Mouse (Mus musculus) neural tube, embryonic 14.5 days (tissue): ENCODE results near the gene Prrc2b. TPM values are rescaled to one million over a fixed set of nuclear protein-coding genes. Genes with fewer than 3 reads are reported as not detected.

Source experiments
- ATAC-seq: fragments of 200-750 bp; cut with Nextera tagmentation; 2 replicates; pipeline ENCODE4 v1.8.0; 2017; ENCODE audit warnings: low read depth, mild to moderate bottlenecking, moderate TSS enrichment, moderate library complexity
- H3K27ac ChIP-seq: fragments of 300-500 bp; sonication (generic); 2 replicates; pipeline ENCODE4 v1.5.1; 2014; ENCODE audit warnings: low read depth, mild to moderate bottlenecking, control low read depth, low read length, moderate library complexity, mixed read lengths
- H3K27me3 ChIP-seq: fragments of 300-500 bp; sonication (generic); 2 replicates; pipeline ENCODE4 v1.6.1; 2014; ENCODE audit warnings: low read length; ENCODE audit not compliant: control insufficient read depth, insufficient read depth
- H3K36me3 ChIP-seq: fragments of 300-500 bp; sonication (generic); 2 replicates; pipeline ENCODE4 v1.6.1; 2014; ENCODE audit warnings: low read length, mixed read lengths; ENCODE audit not compliant: control insufficient read depth, insufficient read depth
- H3K4me1 ChIP-seq: fragments of 300-500 bp; sonication (generic); 2 replicates; pipeline ENCODE4 v1.6.1; 2014; ENCODE audit warnings: low read length; ENCODE audit not compliant: control insufficient read depth, insufficient read depth
- H3K4me2 ChIP-seq: fragments of 300-500 bp; sonication (generic); 2 replicates; pipeline ENCODE4 v1.6.1; 2014; ENCODE audit warnings: mild to moderate bottlenecking, low read depth, low read length, control low read depth
- H3K4me3 ChIP-seq: fragments of 300-500 bp; sonication (generic); 2 replicates; pipeline ENCODE4 v1.5.1; 2014; ENCODE audit warnings: low read depth, low read length, control low read depth, mixed read lengths
- H3K9ac ChIP-seq: fragments of 300-500 bp; sonication (generic); replicated peaks from 2 replicates; pipeline ENCODE4 v1.6.1; 2014; ENCODE audit warnings: low read depth, mild to moderate bottlenecking, control low read depth, low read length, mixed read lengths
- H3K9me3 ChIP-seq: fragments of 300-500 bp; sonication (generic); 2 replicates; pipeline ENCODE4 v1.6.1; 2016; ENCODE audit warnings: low read length; ENCODE audit not compliant: control insufficient read depth
- WGBS: fragments of 180-500 bp; shearing (Covaris S2); extraction: QIAGEN DNeasy Blood & Tissue Kit; methylation state at CpG from one replicate; pipeline ENCODE4 v1.1.7; 2014; 5-methylcytosine and 5-hydroxymethylcytosine counted together
- polyA plus RNA-seq: library from polyadenylated mRNA; unstranded; fragments of >200 nt; fragmentation: Nextera tagmentation; extraction: Ambion mirVana; gene quantifications from 2 replicates; pipeline ENCODE4 v1.2.1, GENCODE M21; 2014

Gene Prrc2b
- polyA plus RNA-seq, 1 experiment from 2014 or later: 101 TPM

DNA sequence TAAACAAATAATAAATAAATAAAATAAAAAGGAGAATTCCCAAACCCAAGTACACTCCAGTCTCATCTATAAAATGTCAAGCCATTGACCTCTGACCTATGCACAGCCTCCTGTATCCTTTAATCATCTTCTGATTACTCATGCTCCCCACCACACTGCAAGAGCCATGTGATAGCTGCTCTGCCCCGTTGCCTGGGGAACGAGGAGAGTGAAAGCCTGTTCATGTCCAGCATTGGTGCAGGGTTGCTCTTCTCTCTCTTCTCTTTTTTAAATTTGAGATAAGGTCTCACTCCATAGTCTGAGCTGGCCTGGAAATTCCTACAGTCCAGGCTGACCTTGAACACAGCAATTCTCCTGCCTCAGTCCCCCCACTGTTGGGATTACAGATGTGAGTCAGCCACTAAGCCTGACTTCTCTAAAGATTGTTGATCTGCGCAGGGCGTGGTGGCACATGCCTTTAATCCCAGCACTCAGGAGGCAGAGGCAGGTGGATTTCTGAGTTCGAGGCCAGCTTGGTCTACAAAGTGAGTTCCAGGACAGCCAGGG, 4.2 kb upstream of the Prrc2b start:
- 74% methylated on average over 5 of the region's 5 CpGs for whole genome bisulfite sequencing
- H3K36me3 ChIP-seq: no peaks in the 10 kb centered on the region
- H3K9ac ChIP-seq: no peak overlapping the region
- H3K27ac ChIP-seq: no peak overlapping the region
- H3K4me2 ChIP-seq: no peak overlapping the region
- no peak overlapping the region for H3K4me3 ChIP-seq
- ATAC-seq: no peak
- H3K9me3 ChIP-seq: no peaks in the 10 kb centered on the region
- no peaks in the 10 kb centered on the region for H3K4me1 ChIP-seq
- no peaks in the 10 kb centered on the region for H3K27me3 ChIP-seq

DNA sequence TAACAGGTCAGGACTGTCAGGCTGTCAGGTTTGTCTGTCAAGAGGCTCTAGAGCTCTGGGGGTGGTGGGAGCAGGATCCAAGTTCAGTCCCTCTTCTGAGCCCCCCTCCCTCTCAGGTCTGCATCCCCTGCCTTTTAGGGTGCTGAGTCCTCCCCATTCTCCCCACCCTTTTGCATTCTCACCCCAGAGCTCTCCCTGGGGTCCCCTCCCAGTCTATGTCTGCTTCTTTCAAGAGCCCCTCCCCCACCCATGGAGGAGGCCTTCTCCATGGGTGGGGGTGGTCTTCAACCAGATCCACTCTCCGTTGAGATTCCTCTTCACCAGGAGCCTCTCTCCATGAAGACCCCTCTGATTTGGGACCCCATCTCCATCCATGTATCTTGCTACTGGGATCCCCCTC, 747 bp upstream of the Prrc2b start:
- H3K4me1 ChIP-seq: peaks cover 31% of the 10 kb centered on the region
- H3K4me2 ChIP-seq: peak overlapping the region; percentile 53
- WGBS: 11% methylated on average over 1 of the region's 1 CpGs
- peak overlapping the region; percentile 82 for H3K4me3 ChIP-seq
- H3K36me3 ChIP-seq: no peaks in the 10 kb centered on the region
- peak overlapping the region; percentile 100; the same call in 1 of the 2 replicates for H3K9ac ChIP-seq
- H3K9me3 ChIP-seq: no peaks in the 10 kb centered on the region
- ATAC-seq: no peak
- peak overlapping the region; percentile 99 for H3K27ac ChIP-seq
- H3K27me3 ChIP-seq: no peaks in the 10 kb centered on the region

DNA sequence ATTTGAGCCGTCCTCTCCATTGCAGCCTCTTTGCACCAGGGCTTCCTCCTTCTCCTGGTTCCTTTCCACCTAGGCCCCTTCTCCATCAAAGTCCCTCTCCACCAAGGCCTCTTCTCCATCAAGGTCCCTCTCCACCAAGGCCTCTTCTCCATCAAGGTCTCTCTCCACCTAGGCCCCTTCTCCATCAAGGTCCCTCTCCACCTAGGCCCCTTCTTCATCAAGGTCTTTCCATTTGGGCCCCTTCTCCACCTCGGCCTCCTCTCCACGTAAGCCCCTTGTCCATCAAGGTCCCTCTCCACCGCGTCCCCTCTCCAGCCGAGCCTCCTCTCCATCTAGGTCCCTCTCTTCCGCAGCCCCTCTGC, 339 bp upstream of the Prrc2b start:
- no peaks in the 10 kb centered on the region for H3K27me3 ChIP-seq
- H3K27ac ChIP-seq: peak overlapping the region; percentile 99
- H3K4me2 ChIP-seq: peak overlapping the region; percentile 53
- no peaks in the 10 kb centered on the region for H3K36me3 ChIP-seq
- H3K9ac ChIP-seq: peak overlapping the region; percentile 100
- WGBS: 4% methylated on average over 7 of the region's 7 CpGs
- peak; percentile 70 for ATAC-seq
- peak overlapping the region; percentile 82 for H3K4me3 ChIP-seq
- no peaks in the 10 kb centered on the region for H3K9me3 ChIP-seq
- H3K4me1 ChIP-seq: peaks cover 35% of the 10 kb centered on the region

DNA sequence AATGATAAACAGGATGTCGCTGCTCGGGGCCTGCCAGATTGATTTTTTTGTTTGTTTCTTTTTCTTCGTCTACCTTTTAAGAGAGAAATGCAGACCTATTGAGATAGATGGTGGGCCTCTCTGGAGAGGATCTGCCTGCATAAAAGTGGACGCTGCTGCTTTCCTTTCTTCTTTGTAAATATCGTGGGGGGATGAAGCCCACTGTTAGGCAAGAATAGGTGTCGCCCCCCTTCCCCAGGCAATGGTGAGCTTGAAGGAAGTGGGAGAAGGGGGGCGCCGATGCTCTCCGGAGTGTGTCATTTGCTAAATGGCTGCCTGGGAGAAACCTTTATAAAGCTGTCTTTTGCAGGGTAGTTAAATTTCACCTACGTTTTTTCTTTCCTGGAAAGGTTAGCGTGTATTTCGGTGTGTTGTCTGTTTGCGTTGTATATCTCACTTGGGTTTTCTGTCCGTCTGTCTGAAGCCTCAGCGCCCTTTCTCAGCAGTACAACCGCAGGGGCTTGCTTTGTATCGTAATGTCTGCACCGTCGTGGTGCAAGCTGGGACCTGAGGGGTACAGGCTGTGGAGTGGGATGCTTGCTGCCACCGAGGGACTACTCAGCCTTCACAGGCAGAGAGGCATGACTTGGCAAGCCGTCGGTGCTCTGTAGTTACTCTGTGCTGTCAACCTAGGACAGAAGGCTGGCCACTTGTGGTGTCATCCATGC, 931 bp downstream of the Prrc2b start:
- WGBS: under 1% methylated on average over 22 of the region's 22 CpGs
- H3K9me3 ChIP-seq: no peaks in the 10 kb centered on the region
- H3K36me3 ChIP-seq: no peaks in the 10 kb centered on the region
- peak overlapping the region; percentile 82 for H3K4me3 ChIP-seq
- H3K4me2 ChIP-seq: peak overlapping the region; percentile 100
- no peaks in the 10 kb centered on the region for H3K27me3 ChIP-seq
- H3K27ac ChIP-seq: peak overlapping the region; percentile 99
- peaks cover 46% of the 10 kb centered on the region for H3K4me1 ChIP-seq
- H3K9ac ChIP-seq: peak overlapping the region; percentile 100
- ATAC-seq: peak; percentile 39; the same call in 1 of the 2 replicates

DNA sequence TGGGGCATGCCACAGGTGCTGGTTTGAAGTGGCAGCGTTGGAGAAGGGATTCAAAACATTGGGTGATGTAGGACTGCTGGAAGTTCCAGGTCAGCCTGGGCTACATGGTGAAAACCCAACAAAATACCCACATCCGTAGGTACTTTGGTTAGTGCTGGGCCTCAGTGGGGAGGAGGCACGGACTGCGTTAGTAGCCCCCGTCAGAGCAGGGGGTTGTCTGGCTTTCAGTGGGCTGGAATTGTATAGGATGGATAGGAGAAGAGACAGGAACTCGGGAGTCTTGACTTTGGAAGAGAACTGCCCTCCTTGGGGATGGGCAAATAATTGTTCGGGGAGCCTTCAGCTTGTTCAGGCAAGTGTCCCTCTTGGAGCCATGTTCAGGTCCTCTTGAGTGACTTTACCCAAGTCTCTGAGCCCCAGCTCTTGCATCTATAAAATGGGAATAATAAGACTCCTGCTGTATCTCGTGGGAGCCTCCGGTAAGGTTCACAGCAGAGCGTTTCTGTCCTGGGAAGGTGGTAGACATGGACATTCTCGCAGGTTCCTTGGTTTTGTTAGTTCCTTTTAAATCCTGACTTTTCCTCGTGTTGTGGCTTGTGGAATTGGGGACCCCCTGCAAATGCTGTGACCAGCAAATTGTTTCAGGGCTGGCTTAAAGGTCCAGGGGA, 1.6 kb downstream of the Prrc2b start:
- no peak for ATAC-seq
- peak overlapping the region; percentile 100 for H3K9ac ChIP-seq
- peak overlapping the region; percentile 82 for H3K4me3 ChIP-seq
- H3K4me1 ChIP-seq: peaks cover 53% of the 10 kb centered on the region
- no peaks in the 10 kb centered on the region for H3K9me3 ChIP-seq
- no peaks in the 10 kb centered on the region for H3K36me3 ChIP-seq
- no peaks in the 10 kb centered on the region for H3K27me3 ChIP-seq
- WGBS: 13% methylated on average over 12 of the region's 12 CpGs
- peak overlapping the region; percentile 99 for H3K27ac ChIP-seq
- peak overlapping the region; percentile 100 for H3K4me2 ChIP-seq

DNA sequence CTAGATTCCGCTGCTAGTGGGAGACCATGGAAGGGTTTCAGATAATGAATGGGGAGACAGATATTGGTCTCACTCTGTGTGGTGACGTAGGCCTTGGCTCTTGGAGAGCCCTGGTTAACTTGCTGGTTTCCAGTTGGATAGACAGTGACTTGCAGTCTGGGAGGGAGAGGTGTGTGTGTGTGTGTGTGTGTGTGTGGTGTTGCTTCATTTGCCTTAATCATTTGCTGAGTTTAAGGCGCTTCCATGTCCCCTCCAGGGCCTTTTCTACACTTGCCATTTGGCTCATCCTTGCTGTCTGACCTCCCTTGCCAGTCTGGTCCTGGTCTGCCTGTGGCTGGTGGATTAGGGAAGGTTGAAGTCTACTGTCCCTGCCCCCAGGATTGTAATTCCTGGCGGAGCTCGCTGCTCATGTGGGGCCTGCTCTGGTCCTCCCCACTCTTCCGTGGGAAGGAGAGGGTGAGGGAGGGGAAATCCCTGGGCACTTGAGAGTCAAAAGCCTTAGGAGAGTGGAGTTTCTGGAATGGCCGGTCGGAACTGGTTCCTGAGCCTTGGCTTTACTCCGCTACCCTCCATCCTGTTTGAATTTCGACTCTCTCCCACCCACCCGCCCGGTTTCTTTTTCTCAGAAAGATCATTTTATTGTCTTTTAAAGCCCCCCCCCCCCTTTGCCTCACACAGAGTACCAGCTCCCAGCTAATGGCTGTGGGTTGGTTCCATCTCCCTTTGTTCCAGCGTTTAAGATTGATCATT, 2.3 kb downstream of the Prrc2b start:
- peaks cover 58% of the 10 kb centered on the region for H3K4me1 ChIP-seq
- no peaks in the 10 kb centered on the region for H3K27me3 ChIP-seq
- ATAC-seq: no peak
- H3K9me3 ChIP-seq: no peaks in the 10 kb centered on the region
- WGBS: 3% methylated on average over 13 of the region's 13 CpGs
- H3K4me3 ChIP-seq: peak overlapping the region; percentile 82
- peak overlapping the region; percentile 100 for H3K9ac ChIP-seq
- H3K27ac ChIP-seq: peak overlapping the region; percentile 48; the same call in 1 of the 2 replicates
- H3K4me2 ChIP-seq: peak overlapping the region; percentile 100
- no peaks in the 10 kb centered on the region for H3K36me3 ChIP-seq

DNA sequence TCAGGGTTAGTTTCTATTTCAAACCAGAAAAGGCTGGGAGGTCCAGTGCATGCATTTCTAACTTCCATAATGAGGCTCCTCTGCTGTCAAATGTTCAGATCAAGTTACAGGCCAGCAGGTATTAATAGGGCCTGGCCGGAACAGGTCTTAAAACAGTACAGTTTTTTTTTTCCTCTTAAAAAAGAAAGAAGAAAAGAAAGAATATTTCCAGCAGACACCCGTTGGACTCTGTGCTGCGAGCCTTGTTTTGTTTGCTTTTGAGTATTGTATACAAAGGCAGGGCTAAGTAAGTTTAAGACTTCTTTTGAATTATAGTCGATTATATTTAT, 2.9 kb downstream of the Prrc2b start:
- 20% methylated on average over 4 of the region's 4 CpGs for WGBS

DNA sequence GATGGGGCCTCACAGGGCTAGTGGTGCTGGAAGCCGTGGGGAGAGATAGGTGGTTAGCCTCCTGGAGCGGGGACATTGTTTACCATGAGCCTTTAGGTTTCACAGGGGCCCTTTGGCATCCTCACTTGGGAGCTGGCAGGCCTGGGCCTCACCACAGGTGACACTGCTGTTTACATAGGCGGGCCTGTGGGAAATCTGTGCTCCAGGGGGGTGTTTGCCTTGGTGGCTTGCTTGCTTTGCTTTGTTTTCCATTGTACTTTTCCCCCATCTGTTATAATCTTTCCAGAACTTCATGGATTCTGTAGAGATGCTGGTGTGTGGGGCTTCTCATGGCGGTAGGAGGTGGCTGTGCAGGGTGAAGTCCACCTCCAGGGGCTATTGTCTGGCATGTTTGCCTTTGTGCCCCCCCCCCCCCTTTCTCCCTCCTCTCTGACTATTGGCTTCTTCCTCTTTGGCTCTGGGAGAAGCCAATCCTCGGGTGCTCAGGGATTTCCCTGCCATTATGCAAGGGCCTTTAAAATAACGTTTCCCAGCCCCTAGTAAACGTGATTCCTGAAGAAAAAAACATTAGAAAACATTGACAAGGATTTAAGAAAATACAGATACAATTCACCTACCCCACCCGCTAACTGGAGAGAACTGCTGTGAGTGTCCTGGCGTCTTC, 3.6 kb downstream of the Prrc2b start:
- H3K27ac ChIP-seq: no peak overlapping the region
- H3K4me1 ChIP-seq: peaks cover 67% of the 10 kb centered on the region
- 24% methylated on average over 9 of the region's 9 CpGs for WGBS
- H3K9me3 ChIP-seq: no peaks in the 10 kb centered on the region
- H3K36me3 ChIP-seq: no peaks in the 10 kb centered on the region
- peak overlapping the region; percentile 82 for H3K4me3 ChIP-seq
- peak overlapping the region; percentile 100 for H3K4me2 ChIP-seq
- ATAC-seq: no peak
- H3K27me3 ChIP-seq: no peaks in the 10 kb centered on the region
- H3K9ac ChIP-seq: 0 out of 2 replicates have a peak overlapping the region, but pooled peaks have one; percentile 100

More for the DNA sequence above, 2.9 kb downstream of the Prrc2b start:
- Histone ChIP-seq H3K9ac (peak overlapping the region; percentile 100), H3K9me3 (no peaks in the 10 kb centered on the region), H3K4me1 (peaks cover 62% of the 10 kb centered on the region), H3K27me3 (no peaks in the 10 kb centered on the region), H3K36me3 (no peaks in the 10 kb centered on the region), H3K27ac (no peak overlapping the region), H3K4me2 (peak overlapping the region; percentile 100), H3K4me3 (peak overlapping the region; percentile 82)
- no peak for ATAC-seq
